In genomic region chr10:111795056-111795455, GRCm38 (mm10) we compare ENCODE assay signal across 18 mouse cellular contexts.
DNase-seq lines count a peak whose midpoint lies in the region; ATAC-seq and TF ChIP-seq lines count a peak whose summit lies in the region.
"Had no signal": no experiment of that assay in that cellular context is flagged by ENCODE, and none has a peak within 500 bp of the region (broad histone marks: within the 10 kb centered on the region; RNA-seq: fewer than 3 reads in every experiment).

No protein-coding gene starts in this region.

- H3K27ac ChIP-seq in kidney, adult 2 months (ENCODE audit: insufficient read depth, low read depth, low read length): no peak overlapping the region
- H3K27ac ChIP-seq: forebrain, embryonic 15.5 days; gastrocnemius, adult 2 months; hindbrain, postnatal 0 days; limb, embryonic 15.5 days; macrophage; midbrain, embryonic 13.5 days had no signal

- 72% methylated on average over 5 of the region's 5 CpGs for WGBS in kidney, adult 2 months

- DNase-seq in frontal cortex, postnatal 14 days (ENCODE audit: low spot score in 2 of 2): no peak
- peak; percentile 34 for DNase-seq in urinary bladder, postnatal 14 days (ENCODE audit: low spot score)
- no peak for DNase-seq in urinary bladder, postnatal 10 days (ENCODE audit: low spot score)
- DNase-seq in lung, postnatal 14 days: peak; percentile 61
- DNase-seq in kidney, adult 2 months: no peak
- no peak for DNase-seq in cerebellum, postnatal 25 days
- DNase-seq: cerebellum, adult 11-12 months; gastrocnemius, adult 2 months; right cerebral cortex, postnatal 25 days; thymus, postnatal 14 days had no signal

- no peak for TF ChIP-seq CTCF in kidney, adult 2 months (conservative IDR thresholded peaks at IDR 0.05; ENCODE audit: insufficient read depth, insufficient read length, low read depth, low read length)

- no peak for TF ChIP-seq POLR2A in kidney, adult 2 months (IDR thresholded peaks at IDR 0.05; ENCODE audit: low read depth, low read length)

- no peaks in the 10 kb centered on the region for H3K36me3 ChIP-seq in kidney, adult 2 months (ENCODE audit: control insufficient read depth, insufficient read depth, low read length)
- H3K36me3 ChIP-seq: forebrain, embryonic 15.5 days; limb, embryonic 15.5 days; midbrain, embryonic 13.5 days had no signal

- ATAC-seq in frontal cortex, adult (ENCODE audit: low TSS enrichment): peak; percentile 31; the same call in 1 of the 2 replicates
- ATAC-seq: forebrain, embryonic 15.5 days; hindbrain, postnatal 0 days; midbrain, embryonic 13.5 days; Patski had no signal

- H3K27me3 ChIP-seq in kidney, adult 2 months (replicated peaks; ENCODE audit: control insufficient read depth, insufficient read depth, low read length): no peaks in the 10 kb centered on the region; the same call in 1 of the 2 replicates
- H3K27me3 ChIP-seq: forebrain, embryonic 15.5 days; limb, embryonic 15.5 days; midbrain, embryonic 13.5 days; Patski had no signal

- H3K4me3 ChIP-seq in kidney, adult 2 months (ENCODE audit: insufficient read depth, low read depth, low read length): no peak overlapping the region
- H3K4me3 ChIP-seq: erythroblast, embryonic 14.5 days; forebrain, embryonic 15.5 days; gastrocnemius, adult 2 months; limb, embryonic 15.5 days; midbrain, embryonic 13.5 days had no signal

- no peaks in the 10 kb centered on the region for H3K4me1 ChIP-seq in kidney, adult 2 months (ENCODE audit: control insufficient read depth, insufficient read depth, low read length)

Comparison
In these comparisons a context has a peak if more than half of its experiments do, and no peak if none do; other contexts are left out.
1. DNase-seq: peak in urinary bladder, postnatal 14 days (single experiment) and lung, postnatal 14 days (single experiment); none in frontal cortex, postnatal 14 days (0 of 2), urinary bladder, postnatal 10 days (single experiment), kidney, adult 2 months (single experiment) and cerebellum, postnatal 25 days (0 of 2).